Mouse (Mus musculus): Measurements from ENCODE around the gene Dlgap1.

- TF ChIP-seq GATA1 (IDR thresholded peaks at IDR 0.05; ENCODE audit: borderline replicate concordance, low read length) (no peak), FLI1 (IDR thresholded peaks at IDR 0.05; ENCODE audit: low read length) (no peak)
These were observed 72.0 kb downstream of the Dlgap1 start for GRCm38 (mm10) chr17:70040751-70041430.
